Mouse (Mus musculus): Measurements from ENCODE around the gene Il1rapl2.

The Il1rapl2 gene

DNA sequence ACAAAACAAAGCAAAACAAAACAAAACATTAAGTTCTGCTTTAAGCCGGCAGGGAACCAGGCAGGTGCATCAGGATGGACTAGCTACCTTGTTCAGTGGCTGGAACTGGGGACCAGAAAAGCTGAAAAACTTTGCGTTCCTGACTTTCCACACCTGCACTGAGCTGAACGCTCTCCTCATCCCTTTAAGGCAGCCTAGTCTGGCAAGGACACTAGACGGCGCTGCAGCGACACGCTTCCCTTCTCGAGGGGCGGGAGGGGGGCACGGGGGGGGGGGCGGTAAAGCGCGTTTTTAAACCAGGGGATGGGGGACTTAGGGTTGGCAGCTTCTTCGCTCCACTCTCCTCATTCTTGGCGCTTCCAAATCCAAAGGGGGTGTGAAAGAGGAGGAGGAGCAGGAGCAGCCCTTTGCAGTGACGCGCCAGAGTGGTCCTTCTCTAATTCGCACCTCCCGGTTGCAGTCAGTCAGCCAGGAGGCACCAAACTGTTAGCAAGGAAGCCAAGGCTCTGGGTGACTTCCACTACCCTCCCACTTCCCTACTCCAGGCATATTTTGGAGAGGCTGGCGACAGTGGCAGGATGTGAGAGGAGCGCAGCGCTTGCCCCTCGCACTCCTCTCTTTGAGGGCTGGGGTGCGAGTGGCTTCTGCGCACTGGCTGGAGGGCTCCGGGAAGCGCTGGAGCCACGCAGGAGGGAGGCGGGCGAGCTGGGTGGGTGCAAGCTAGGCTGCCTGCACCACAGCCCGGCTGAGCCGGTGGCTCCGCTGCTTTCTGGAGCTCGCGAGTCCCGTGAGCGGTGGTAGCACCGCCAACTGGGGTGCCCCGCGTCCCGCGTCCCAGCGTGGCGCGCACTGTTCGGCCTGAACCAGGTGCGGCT, at the start of gene Il1rapl2:
Il1rapl2 (plus strand) TSS at position 288 of the 875 bp plus-strand sequence.
- peak; percentile 7 for DNase-seq

- no peak for DNase-seq
Measured at GRCm38 (mm10) chrX:137548348-137548747, 22.1 kb upstream of the Il1rapl2 start.

- DNase-seq: no peak
Measured at GRCm38 (mm10) chrX:137569472-137570188, 778 bp upstream of the Il1rapl2 start.

GRCm38 (mm10) chrX:137582656-137583055, 12.2 kb downstream of the Il1rapl2 start:
- DNase-seq: no peak

GRCm38 (mm10) chrX:137620697-137621096, 50.3 kb downstream of the Il1rapl2 start:
- DNase-seq: no peak

DNA sequence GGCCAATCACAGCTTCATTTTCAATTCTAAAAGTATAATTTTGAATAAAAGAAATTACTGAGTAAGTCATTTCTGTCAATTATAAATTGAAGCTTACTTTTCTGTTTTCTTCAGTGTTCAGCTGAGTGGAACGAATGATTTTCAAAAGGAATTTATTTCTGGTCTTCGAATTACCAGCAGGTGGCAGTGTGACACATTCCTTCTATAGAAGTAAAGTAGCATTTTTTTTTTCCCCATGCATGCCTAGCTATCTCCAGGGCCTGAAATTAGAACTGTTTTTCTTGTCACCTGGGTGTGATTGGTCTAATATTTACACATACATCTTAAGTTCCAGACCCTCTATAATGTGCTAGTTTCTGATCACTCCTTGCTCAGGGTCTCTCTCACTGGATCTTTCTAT, 96.6 kb downstream of the Il1rapl2 start:
- peak; percentile 2 for DNase-seq

DNA sequence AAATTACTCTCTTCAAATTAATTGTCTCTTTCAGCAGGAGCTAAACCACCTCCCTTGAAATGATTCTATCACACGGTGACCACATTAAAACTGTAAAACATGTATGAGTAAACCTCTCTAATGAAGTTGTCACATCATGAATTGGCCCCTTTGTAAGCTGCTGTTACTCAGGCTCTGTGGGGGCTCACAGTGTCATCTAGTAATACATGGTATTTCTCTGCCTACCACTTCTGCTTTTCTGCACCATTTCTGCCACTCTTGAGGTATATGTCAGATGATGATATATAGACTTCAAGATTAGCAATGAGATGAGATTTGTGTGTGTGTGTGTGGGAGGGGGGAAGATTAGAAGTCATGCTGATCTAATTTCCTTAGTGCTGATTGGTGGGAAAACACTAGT, 117.6 kb downstream of the Il1rapl2 start:
- no peak for DNase-seq

GRCm38 (mm10) chrX:137700006-137700405, 129.6 kb downstream of the Il1rapl2 start:
- DNase-seq: no peak

- no peak for DNase-seq
Measured at GRCm38 (mm10) chrX:137755537-137755936, 185.1 kb downstream of the Il1rapl2 start.

- DNase-seq: no peak
Measured at GRCm38 (mm10) chrX:137805484-137806200, 235.2 kb downstream of the Il1rapl2 start.

DNA sequence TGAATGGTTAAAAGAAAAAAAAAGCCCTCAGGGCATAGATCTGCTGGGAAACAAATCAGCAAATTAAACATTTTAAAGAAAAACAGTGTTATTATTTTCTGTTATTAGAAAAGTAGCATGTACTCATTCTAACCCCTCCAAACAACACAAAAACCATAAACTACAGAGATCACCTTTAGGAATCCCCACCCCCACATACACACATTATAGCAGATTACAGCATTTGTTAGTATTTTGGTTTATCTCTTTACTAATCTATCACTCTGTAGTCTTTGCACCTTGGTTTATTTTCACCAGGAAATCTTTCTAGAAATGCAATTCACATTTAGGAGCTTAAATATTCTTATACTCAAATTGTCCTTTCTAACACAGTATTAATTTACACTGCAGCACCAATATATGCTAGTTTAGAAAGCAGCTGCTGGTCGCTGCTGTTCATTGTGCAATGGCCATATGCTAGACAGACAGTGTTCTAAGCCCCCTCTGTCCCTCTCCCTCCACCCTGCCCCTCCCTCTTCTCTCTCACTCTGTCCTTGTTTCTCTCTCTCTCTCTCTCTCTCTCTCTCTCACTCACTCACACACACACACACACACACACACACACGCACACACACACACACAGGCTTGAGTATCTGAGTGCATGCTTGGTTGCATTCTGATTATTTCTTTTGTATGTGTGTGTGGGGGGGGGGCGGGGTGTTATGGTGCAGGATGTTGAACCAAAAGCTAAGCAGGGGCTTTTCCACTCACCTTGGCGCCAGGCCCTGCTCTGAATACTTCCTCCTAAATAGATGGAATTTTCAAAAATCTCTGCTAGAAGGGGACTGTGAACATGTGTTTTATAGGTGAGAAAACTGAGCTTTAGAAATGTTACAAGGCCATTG, 236.1 kb downstream of the Il1rapl2 start:
- DNase-seq: no peak

DNA sequence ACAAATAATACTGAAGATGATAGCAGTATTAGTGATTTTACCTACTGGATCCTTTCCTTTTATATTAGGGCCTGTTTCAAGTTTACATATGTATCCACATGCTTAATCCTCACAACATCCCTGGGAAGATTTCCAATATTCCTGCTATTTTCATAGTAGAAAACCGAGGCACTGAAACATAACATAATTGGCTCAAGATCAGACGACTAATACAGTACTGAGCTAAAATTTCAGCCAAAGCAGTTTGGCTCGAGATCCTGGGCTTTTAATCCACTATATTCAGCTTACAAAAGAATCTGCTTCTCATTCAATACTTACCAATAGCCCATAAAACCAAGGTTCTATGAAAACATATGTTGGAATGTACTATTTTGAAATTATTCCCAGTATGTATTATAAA, 239.1 kb downstream of the Il1rapl2 start:
- no peak for DNase-seq

- peak; percentile 8 for DNase-seq
Measured at GRCm38 (mm10) chrX:137812151-137812550, 241.7 kb downstream of the Il1rapl2 start.

- peak; percentile 3 for DNase-seq
Measured at GRCm38 (mm10) chrX:137848936-137849335, 278.5 kb downstream of the Il1rapl2 start.

DNA sequence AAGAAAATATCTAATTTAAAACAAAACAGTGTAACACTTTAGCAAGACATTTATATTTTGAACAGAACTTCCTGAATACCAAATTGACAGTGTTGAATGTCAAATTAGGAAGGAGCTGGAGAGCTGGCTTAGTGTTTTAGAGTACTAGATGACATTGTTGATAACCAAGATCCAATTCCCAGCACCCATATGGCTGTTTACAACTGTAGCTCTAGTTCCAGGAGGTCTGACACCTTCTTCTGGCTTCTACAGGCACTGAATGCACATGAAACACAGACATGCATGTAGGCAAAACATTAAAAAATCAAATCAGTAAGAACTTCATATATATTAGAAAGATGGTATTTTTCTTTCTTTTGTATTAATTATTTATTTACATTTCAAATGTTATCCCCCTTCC, 353.1 kb downstream of the Il1rapl2 start:
- no peak for DNase-seq

DNA sequence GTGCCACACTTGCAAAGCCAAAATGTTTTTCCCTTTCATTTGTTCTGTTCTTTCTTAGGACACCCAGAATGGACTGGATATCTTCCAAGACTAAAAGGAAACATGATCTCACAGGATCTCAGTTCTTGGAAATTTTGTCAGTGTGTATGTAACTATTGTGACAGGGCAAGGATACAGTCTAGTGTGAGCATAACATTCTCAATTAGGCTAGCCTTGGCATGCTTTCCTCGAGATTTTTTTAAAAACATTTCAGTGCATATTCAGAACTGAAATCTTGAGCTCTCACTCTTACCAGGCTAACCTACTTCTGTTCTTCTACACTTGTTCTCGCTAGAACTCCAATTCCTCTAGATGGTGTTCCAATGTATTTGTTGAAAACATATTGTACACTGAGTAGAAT, 356.4 kb downstream of the Il1rapl2 start:
- no peak for DNase-seq

DNA sequence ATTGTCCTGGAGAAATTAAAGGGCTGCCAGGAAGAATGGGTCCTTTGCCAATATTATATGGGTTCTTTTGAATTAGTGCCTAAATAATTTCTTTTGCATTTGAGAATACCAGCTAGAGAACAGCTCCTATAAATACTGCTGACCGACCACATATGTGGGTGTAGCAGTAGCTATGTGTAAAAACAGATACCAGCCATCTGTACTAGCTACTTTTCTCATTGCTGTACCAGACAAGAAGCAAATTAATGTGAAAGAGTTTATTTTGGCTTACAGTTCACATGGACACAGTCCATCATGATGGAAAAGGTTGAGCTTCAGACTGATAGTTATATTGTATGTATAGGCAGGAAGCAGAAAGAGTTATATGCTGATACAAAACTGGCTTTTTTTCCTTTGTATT, 377.3 kb downstream of the Il1rapl2 start:
- DNase-seq: no peak

DNA sequence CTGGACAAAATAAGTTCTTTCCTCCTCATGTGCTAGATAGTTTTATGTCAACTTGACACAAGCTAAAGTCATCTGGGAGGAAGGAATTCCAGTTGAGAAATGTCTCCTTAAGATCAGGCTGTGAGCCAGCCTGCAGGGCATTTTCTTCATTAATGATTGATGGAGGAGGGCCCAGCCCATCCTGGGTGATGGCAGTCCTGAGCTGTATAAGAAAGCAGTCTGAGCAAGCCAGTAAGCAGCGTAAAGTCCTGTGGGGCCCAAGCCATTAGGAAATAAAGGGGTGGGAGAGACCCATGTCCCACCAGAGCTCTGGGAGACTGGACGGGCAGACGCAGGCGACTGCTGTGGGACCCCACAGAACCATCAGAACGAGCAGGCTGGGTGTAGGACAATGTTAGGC, 400.9 kb downstream of the Il1rapl2 start:
- DNase-seq: no peak

DNA sequence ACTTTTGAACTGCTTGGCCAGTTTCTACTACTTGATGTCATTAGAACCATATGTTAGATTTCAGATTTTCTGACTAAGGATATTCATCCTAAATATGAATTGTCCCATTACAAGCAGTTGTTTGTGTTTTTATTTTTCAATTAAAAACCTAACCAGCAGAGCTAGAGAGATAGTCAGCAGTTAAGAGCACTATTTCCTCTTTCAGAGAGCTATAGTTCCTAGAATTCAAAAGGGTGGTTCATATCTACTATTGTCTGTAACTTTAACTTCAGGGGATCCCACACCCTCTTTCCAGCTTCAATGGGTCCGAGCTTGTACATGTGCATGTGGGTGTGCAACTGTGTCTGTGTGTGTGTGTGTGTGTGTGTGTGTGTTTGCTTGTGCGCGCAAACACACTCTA, 472.7 kb downstream of the Il1rapl2 start:
- DNase-seq: no peak

GRCm38 (mm10) chrX:138103954-138104353, 533.5 kb downstream of the Il1rapl2 start:
- DNase-seq: no peak

- DNase-seq: no peak
Measured at GRCm38 (mm10) chrX:138104668-138105067, 534.3 kb downstream of the Il1rapl2 start.

- DNase-seq: no peak
Measured at GRCm38 (mm10) chrX:138170146-138170545, 599.7 kb downstream of the Il1rapl2 start.

Data from right cerebral cortex, adult 18-20 months (tissue).